Mouse (Mus musculus): ENCODE data around the gene Gm45234. TPM values are rescaled to one million over a fixed set of nuclear protein-coding genes. Genes with fewer than 3 reads are reported as not detected.

The Gm45234 gene
- polyA plus RNA-seq, 1 experiment from 2014 or later, result not detected

- H3K27ac ChIP-seq (replicated peaks), result peak overlapping the region; percentile 98
- peaks cover 13% of the 10 kb centered on the region; the same call in 1 of the 2 replicates for H3K27me3 ChIP-seq (replicated peaks; ENCODE audit: low read depth, poor library complexity, severe bottlenecking)
- DNase-seq (ENCODE audit: low spot score), result peak; percentile 62
- peaks cover 2% of the 10 kb centered on the region; the same call in 1 of the 2 replicates for H3K36me3 ChIP-seq (replicated peaks)
- H3K4me1 ChIP-seq, result peaks cover 46% of the 10 kb centered on the region
- H3K4me3 ChIP-seq, result peak overlapping the region; percentile 81
- no peaks in the 10 kb centered on the region for H3K9me3 ChIP-seq
- 27% methylated on average over 5 of the region's 5 CpGs for WGBS
Observed at GRCm38 (mm10) chr6:124757909-124758848, 2.4 kb upstream of the Gm45234 start.

GRCm38 (mm10) chr6:124757351-124757880, 1.6 kb upstream of the Gm45234 start:
- WGBS, result 3% methylated on average over 5 of the region's 5 CpGs
- Histone ChIP-seq H3K9me3 (no peaks in the 10 kb centered on the region), H3K4me3 (peak overlapping the region; percentile 81), H3K27ac (replicated peaks) (peak overlapping the region; percentile 98), H3K4me1 (peaks cover 46% of the 10 kb centered on the region), H3K27me3 (replicated peaks; ENCODE audit: low read depth, poor library complexity, severe bottlenecking) (peaks cover 5% of the 10 kb centered on the region; the same call in 1 of the 2 replicates), H3K36me3 (replicated peaks) (peaks cover 9% of the 10 kb centered on the region)
- no peak for DNase-seq (ENCODE audit: low spot score)

GRCm38 (mm10) chr6:124756652-124757350, 980 bp upstream of the Gm45234 start:
- peaks cover 46% of the 10 kb centered on the region for H3K4me1 ChIP-seq
- peaks cover 15% of the 10 kb centered on the region for H3K36me3 ChIP-seq (replicated peaks)
- peak; percentile 91 for DNase-seq (ENCODE audit: low spot score)
- no peaks in the 10 kb centered on the region for H3K9me3 ChIP-seq
- H3K4me3 ChIP-seq, result peak overlapping the region; percentile 81
- under 1% methylated on average over 54 of the region's 54 CpGs for WGBS
- H3K27me3 ChIP-seq (replicated peaks; ENCODE audit: low read depth, poor library complexity, severe bottlenecking), result no peaks in the 10 kb centered on the region; the same call in 1 of the 2 replicates
- H3K27ac ChIP-seq (replicated peaks), result peak overlapping the region; percentile 98

- 4% methylated on average over 3 of the region's 3 CpGs for WGBS
- Histone ChIP-seq H3K27me3 (replicated peaks; ENCODE audit: low read depth, poor library complexity, severe bottlenecking) (no peaks in the 10 kb centered on the region), H3K27ac (replicated peaks) (peak overlapping the region; percentile 98), H3K9me3 (no peaks in the 10 kb centered on the region), H3K4me1 (peaks cover 46% of the 10 kb centered on the region), H3K4me3 (peak overlapping the region; percentile 81), H3K36me3 (replicated peaks) (peaks cover 25% of the 10 kb centered on the region)
- no peak for DNase-seq (ENCODE audit: low spot score)
Observed at GRCm38 (mm10) chr6:124755306-124755705, 515 bp downstream of the Gm45234 start.

- peaks cover 39% of the 10 kb centered on the region for H3K4me1 ChIP-seq
- H3K9me3 ChIP-seq, result no peaks in the 10 kb centered on the region
- DNase-seq (ENCODE audit: low spot score), result no peak
- peaks cover 38% of the 10 kb centered on the region for H3K36me3 ChIP-seq (replicated peaks)
- H3K27me3 ChIP-seq (replicated peaks; ENCODE audit: low read depth, poor library complexity, severe bottlenecking), result no peaks in the 10 kb centered on the region
- no peak overlapping the region for H3K4me3 ChIP-seq
- H3K27ac ChIP-seq (replicated peaks), result no peak overlapping the region
- 88% methylated on average over 2 of the region's 2 CpGs for WGBS
Observed at GRCm38 (mm10) chr6:124753861-124754260, 2.0 kb downstream of the Gm45234 start.

GRCm38 (mm10) chr6:124750405-124750804, 5.4 kb downstream of the Gm45234 start:
- Histone ChIP-seq H3K9me3 (no peaks in the 10 kb centered on the region), H3K4me3 (no peak overlapping the region), H3K27ac (replicated peaks) (no peak overlapping the region), H3K36me3 (replicated peaks) (peaks cover 66% of the 10 kb centered on the region), H3K4me1 (peaks cover 33% of the 10 kb centered on the region), H3K27me3 (replicated peaks; ENCODE audit: low read depth, poor library complexity, severe bottlenecking) (no peaks in the 10 kb centered on the region)
- 87% methylated on average over 8 of the region's 8 CpGs for WGBS
- no peak for DNase-seq (ENCODE audit: low spot score)

- peak overlapping the region; percentile 94 for H3K27ac ChIP-seq (replicated peaks)
- WGBS, result 88% methylated on average over 7 of the region's 7 CpGs
- H3K36me3 ChIP-seq (replicated peaks), result peaks cover 86% of the 10 kb centered on the region
- no peak for DNase-seq (ENCODE audit: low spot score)
- peaks cover 37% of the 10 kb centered on the region for H3K4me1 ChIP-seq
- peak overlapping the region; percentile 65 for H3K4me3 ChIP-seq
- no peaks in the 10 kb centered on the region for H3K27me3 ChIP-seq (replicated peaks; ENCODE audit: low read depth, poor library complexity, severe bottlenecking)
- no peaks in the 10 kb centered on the region for H3K9me3 ChIP-seq
Observed at GRCm38 (mm10) chr6:124746654-124747632, 8.9 kb downstream of the Gm45234 start.

- peaks cover 42% of the 10 kb centered on the region for H3K4me1 ChIP-seq
- no peaks in the 10 kb centered on the region for H3K27me3 ChIP-seq (replicated peaks; ENCODE audit: low read depth, poor library complexity, severe bottlenecking)
- H3K27ac ChIP-seq (replicated peaks), result peak overlapping the region; percentile 94
- DNase-seq (ENCODE audit: low spot score), result no peak
- peaks cover 81% of the 10 kb centered on the region for H3K36me3 ChIP-seq (replicated peaks)
- 19% methylated on average over 8 of the region's 8 CpGs for WGBS
- H3K9me3 ChIP-seq, result no peaks in the 10 kb centered on the region
- peak overlapping the region; percentile 65 for H3K4me3 ChIP-seq
Observed at GRCm38 (mm10) chr6:124746296-124746605, 9.6 kb downstream of the Gm45234 start.

GRCm38 (mm10) chr6:124745490-124746295, 10.1 kb downstream of the Gm45234 start:
- Histone ChIP-seq H3K27me3 (replicated peaks; ENCODE audit: low read depth, poor library complexity, severe bottlenecking) (no peaks in the 10 kb centered on the region), H3K36me3 (replicated peaks) (peaks cover 75% of the 10 kb centered on the region), H3K4me1 (peaks cover 44% of the 10 kb centered on the region), H3K4me3 (peak overlapping the region; percentile 65), H3K27ac (replicated peaks) (peak overlapping the region; percentile 94), H3K9me3 (no peaks in the 10 kb centered on the region)
- DNase-seq (ENCODE audit: low spot score), result peak; percentile 97
- 1% methylated on average over 85 of the region's 85 CpGs for WGBS

GRCm38 (mm10) chr6:124744755-124745321, 11.0 kb downstream of the Gm45234 start:
- H3K27me3 ChIP-seq (replicated peaks; ENCODE audit: low read depth, poor library complexity, severe bottlenecking), result no peaks in the 10 kb centered on the region
- no peaks in the 10 kb centered on the region for H3K9me3 ChIP-seq
- peaks cover 72% of the 10 kb centered on the region for H3K36me3 ChIP-seq (replicated peaks)
- H3K27ac ChIP-seq (replicated peaks), result peak overlapping the region; percentile 94
- 70% methylated on average over 26 of the region's 26 CpGs for WGBS
- peaks cover 53% of the 10 kb centered on the region for H3K4me1 ChIP-seq
- no peak for DNase-seq (ENCODE audit: low spot score)
- peak overlapping the region; percentile 65 for H3K4me3 ChIP-seq

- H3K27me3 ChIP-seq (replicated peaks; ENCODE audit: low read depth, poor library complexity, severe bottlenecking), result no peaks in the 10 kb centered on the region
- 0 out of 2 replicates have a peak overlapping the region, but pooled peaks have one; percentile 2 for H3K4me3 ChIP-seq
- no peak for DNase-seq (ENCODE audit: low spot score)
- no peaks in the 10 kb centered on the region for H3K9me3 ChIP-seq
- H3K36me3 ChIP-seq (replicated peaks), result peaks cover 67% of the 10 kb centered on the region
- 87% methylated on average over 8 of the region's 8 CpGs for WGBS
- peaks cover 65% of the 10 kb centered on the region for H3K4me1 ChIP-seq
- H3K27ac ChIP-seq (replicated peaks), result no peak overlapping the region
Observed at GRCm38 (mm10) chr6:124743647-124744046, 12.2 kb downstream of the Gm45234 start.
